Mouse (Mus musculus) left cerebral cortex, postnatal 36 days (tissue): ENCODE results near the gene Krt5. TPM values are rescaled to one million over a fixed set of nuclear protein-coding genes. Genes with fewer than 3 reads are reported as not detected.
"Not testable (repeated sequence)": the region's sequence is repeated elsewhere in the genome, so short reads cannot be mapped to it uniquely, and the experiment has no call there.

Experiments used
- DNase-seq, 2 experiments: peaks; one replicate each; pipeline ENCODE4 v3.0.0; 2021 to 2022; ENCODE audit warnings: low spot score in 2 of 2, mixed read lengths in 1 of 2
- intact Hi-C: fragments of 180-260 bp; cut with DNase I; formaldehyde crosslinking; loops from one replicate; pipeline ENCODE4 v1.15.1; 2025
- total RNA-seq, 2 experiments: library from RNA; stranded (reverse); gene quantifications; 2 replicates each; pipeline ENCODE4 v1.2.3; 2021

The Krt5 gene
- total RNA-seq, result not detected

GRCm38 (mm10) chr15:101712720-101713119 is at the start of gene Krt5:
Gene Krt5 (minus strand): TSS chr15:101712898.
- no peak for DNase-seq
- intact Hi-C loops, result no loop called here

- intact Hi-C loops, result no loop called here
- DNase-seq, result no peak
Observed at GRCm38 (mm10) chr15:101742711-101743110, 30.0 kb upstream of the Krt5 start, which contains the start of gene Krt71. Gene Krt71 (minus strand): TSS chr15:101743109.

GRCm38 (mm10) chr15:101737786-101738185 is 25.1 kb upstream of the Krt5 start:
- no peak for DNase-seq
- intact Hi-C loops, result no loop called here

- intact Hi-C loops, result no loop called here
- no peak for DNase-seq
Observed at GRCm38 (mm10) chr15:101730653-101731052, 18.0 kb upstream of the Krt5 start.

- intact Hi-C loops, result no loop called here
- DNase-seq, result no peak
Observed at GRCm38 (mm10) chr15:101724686-101725085, 12.0 kb upstream of the Krt5 start.

- no peak for DNase-seq
Observed at GRCm38 (mm10) chr15:101715831-101716230, 3.1 kb upstream of the Krt5 start.

GRCm38 (mm10) chr15:101714356-101714755 is 1.7 kb upstream of the Krt5 start:
- intact Hi-C loops, result no loop called here

More at GRCm38 (mm10) chr15:101715831-101716230, 3.1 kb upstream of the Krt5 start:
- intact Hi-C loops, result no loop called here

GRCm38 (mm10) chr15:101713731-101714130 is 1.0 kb upstream of the Krt5 start:
- no peak for DNase-seq
- intact Hi-C loops, result no loop called here

More at GRCm38 (mm10) chr15:101714356-101714755, 1.7 kb upstream of the Krt5 start:
- DNase-seq, result no peak

GRCm38 (mm10) chr15:101708683-101709082 is 4.0 kb downstream of the Krt5 start:
- intact Hi-C loops, result no loop called here
- no peak for DNase-seq

- no peak for DNase-seq
- intact Hi-C loops, result no loop called here
Observed at GRCm38 (mm10) chr15:101707454-101707853, 5.2 kb downstream of the Krt5 start.

- DNase-seq, result no peak
- intact Hi-C loops, result no loop called here
Observed at GRCm38 (mm10) chr15:101704066-101704465, 8.6 kb downstream of the Krt5 start.

GRCm38 (mm10) chr15:101702380-101702779 is 10.3 kb downstream of the Krt5 start:
- intact Hi-C loops, result no loop called here
- DNase-seq, result no peak

GRCm38 (mm10) chr15:101699866-101700265 is 12.8 kb downstream of the Krt5 start:
- intact Hi-C loops, result no loop called here
- no peak for DNase-seq

- intact Hi-C loops, result no loop called here
- DNase-seq, result no peak
Observed at GRCm38 (mm10) chr15:101699192-101699591, 13.5 kb downstream of the Krt5 start.

GRCm38 (mm10) chr15:101697326-101698188 is 15.1 kb downstream of the Krt5 start:
- no peak for DNase-seq
- intact Hi-C loops, result no loop called here

- intact Hi-C loops, result no loop called here
- no peak for DNase-seq
Observed at GRCm38 (mm10) chr15:101694207-101694606, 18.5 kb downstream of the Krt5 start, which contains the start of gene Krt6a. Gene Krt6a (minus strand): TSS chr15:101694307.

GRCm38 (mm10) chr15:101690460-101690859 is 22.2 kb downstream of the Krt5 start:
- DNase-seq, intact Hi-C loops: not testable (repeated sequence)

- DNase-seq, result no peak
- intact Hi-C loops, result no loop called here
Observed at GRCm38 (mm10) chr15:101688161-101688560, 24.5 kb downstream of the Krt5 start.

- DNase-seq, result no peak
- intact Hi-C loops, result no loop called here
Observed at GRCm38 (mm10) chr15:101680187-101680586, 32.5 kb downstream of the Krt5 start, which contains the start of gene Krt6b. Gene Krt6b (minus strand): TSS chr15:101680287.

GRCm38 (mm10) chr15:101675978-101676377 is 36.7 kb downstream of the Krt5 start:
- intact Hi-C loops, result no loop called here
- no peak for DNase-seq
